Mouse (Mus musculus) spleen, postnatal 36 days (tissue): ENCODE results near the gene Six2.
A peak's percentile ranks its signal among the peaks of the same experiment; 100 is the strongest.

ENCODE experiments used
- DNase-seq, 2 experiments: peaks; one replicate each; pipeline ENCODE4 v3.0.0; 2022; ENCODE audit warnings: low spot score in 2 of 2, mixed read lengths in 1 of 2

Gene Six2

DNA sequence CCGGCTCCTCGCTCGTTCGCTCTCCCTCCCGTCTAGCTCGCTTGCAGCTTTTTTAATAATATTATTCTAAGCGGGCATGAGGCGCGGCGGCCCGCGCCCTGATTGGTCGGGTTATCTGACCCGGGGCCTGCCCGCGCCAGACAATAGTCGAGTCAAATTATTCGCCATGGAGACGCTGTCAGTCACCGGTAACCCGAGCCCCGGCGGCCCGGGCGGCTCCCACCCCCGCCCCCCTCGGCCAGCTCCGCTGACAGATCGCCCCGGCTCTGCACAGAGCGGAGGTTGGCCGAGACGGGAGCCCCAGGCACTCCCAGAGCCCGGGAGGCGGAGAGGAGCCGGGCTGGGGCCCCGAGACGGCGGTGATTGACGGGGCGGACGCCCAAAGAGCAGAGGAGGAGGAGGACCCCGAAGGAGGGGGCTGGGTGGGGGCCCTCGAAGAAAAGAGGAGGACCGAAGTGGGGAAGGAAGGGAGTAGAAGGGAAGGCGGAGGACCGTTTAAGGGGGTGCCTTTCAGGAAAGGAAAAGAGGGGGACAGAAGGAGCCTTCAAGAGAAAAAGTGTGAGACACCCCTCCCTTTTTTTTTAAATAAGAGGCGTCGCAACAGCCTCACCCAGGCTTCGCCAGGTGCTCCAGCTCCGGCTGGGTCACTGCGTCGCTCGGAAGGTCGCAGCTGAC is at the start of gene Six2:
Six2 (minus strand) TSS at position 39 of the 675 bp plus-strand sequence.
- no peak for DNase-seq

DNA sequence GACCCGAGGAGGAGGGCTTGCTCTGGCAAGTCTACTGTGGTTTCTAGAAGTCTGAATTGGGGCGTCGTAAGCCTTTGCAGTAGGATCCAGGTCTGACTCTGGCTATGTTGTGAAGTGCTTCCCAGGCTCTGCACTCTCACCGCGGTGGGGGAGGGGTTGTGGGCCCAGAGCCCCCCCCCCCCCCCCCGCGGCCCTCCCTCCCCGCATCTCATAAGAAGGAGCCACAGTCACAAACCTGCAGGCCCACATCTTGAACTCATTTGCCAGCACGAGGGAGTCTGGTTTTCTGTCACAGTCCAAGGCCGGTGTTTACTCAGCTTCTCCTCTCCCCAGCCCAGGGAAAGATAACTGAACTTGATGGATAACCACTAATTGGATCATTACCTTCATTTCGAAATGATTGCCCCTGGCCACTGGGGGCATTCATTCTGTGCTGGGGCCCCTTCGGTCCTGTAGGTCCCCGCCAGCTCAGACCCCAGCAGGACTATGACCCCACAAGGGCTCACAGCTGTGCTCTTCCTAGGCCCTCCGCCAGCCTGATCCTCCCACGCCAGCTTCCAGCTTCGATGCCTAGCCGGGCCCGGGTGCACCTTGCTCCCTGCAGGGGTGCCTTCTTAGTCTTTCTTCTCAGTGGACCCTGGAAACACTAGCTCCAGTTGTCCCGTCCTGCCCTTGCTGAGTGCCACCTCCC is 49.2 kb upstream of the Six2 start:
- no peak for DNase-seq

DNA sequence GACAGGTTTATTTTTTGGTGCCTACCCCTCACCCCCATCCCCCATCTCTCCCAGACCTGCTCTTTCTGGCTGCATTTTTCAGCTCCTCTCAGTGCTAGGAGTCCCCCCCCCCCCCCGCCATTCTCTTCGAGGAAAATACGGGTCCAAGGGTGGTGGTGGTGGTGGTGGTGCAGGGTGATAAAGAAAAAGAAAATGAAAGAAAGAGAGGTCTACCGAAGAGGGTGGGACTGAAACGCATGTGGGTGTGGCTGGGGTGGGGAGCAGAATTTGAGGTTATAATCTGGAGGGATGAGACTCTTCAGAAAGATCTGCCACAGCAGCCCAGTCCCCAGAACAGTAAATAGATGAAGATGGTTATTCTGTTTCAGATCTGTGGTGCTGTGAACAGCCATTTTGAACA is 43.3 kb upstream of the Six2 start:
- no peak for DNase-seq

DNA sequence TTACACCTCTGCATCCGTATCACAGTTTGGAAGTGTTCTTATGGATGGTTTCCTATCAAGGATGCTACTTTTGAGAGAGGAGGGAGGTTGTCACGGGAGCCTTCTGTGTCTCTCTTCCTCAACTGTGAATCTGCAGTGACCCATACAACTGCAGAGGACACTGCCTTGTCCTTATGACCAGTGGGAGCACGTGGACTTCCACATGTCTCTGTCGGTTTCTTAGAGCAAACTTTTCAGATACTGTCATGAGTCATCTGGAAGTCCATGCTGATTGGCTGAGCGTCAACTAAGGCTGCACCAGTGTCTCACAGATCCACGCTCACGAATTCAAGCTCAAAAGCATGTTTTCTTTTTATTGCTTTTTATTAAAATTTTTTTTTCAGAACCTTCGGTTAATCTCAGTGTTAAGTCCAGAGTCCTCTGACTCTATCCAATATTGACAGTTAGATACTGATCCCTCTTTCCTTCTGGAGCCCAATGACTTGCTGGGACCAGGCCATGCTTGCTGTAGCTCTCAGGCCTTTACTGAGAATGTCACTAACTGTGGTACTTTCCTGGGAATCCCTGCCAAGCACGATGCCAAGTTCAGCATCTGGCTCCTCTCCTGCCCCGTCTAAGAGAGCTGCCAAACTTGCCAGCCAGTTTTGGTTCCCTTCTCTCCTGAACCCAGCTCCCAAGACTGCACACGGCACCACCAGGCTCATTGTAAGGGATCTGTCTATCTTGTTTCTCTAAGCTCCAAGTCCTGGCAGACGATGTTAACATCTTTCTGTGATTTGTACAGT is 42.3 kb upstream of the Six2 start:
- DNase-seq, result no peak

DNA sequence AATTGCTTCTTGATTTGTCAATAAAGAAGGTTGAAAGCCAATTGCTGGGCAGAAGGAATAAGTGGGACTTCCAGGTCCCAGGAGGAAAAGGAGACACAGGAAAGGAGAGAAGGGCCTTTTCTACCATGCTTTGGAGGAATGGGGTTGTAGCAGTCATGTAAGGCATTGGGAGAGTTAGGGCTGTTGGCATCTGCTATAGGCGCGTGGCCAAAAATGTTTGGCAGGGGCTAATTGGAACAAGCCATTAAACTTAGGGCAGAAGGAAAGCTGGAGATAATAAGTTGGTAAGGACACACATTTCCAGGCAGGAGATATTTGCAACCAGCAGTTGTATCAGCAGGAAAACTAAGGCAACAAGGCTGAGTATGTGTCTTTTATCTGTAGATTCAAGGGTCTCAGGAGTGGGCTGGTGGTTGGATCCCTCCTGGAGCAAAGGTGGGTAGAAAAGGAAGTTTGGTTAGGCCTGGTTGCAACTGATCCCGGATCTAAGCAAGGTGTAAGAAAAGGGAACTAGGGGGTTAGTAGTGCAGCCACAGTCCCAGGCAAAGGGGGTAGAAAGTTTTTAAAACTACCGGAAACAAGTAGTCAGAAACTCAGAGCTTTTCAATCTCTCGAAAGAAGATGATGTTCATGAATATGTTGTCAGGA is 40.1 kb upstream of the Six2 start:
- no peak for DNase-seq

DNA sequence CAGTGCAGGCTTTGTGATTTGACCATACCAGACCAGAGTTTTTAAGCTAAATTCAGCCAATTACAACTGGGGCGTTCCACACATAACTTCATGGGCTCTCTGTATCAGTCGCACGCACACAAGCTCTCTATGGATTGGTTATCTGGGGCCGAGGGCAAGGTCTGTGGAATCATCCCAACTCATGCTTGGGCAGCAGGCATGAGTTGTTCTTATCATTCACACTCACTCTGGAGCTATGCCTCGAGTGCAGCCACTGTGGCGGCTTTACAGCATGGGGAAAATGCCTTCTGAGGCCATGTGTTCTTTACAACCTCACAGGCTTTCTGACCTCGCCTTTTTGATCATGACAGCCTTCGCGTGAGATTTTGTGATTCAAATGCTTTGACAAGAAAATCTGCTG is 37.9 kb upstream of the Six2 start:
- DNase-seq, result peak in 1 of 2 experiments; percentile 11

DNA sequence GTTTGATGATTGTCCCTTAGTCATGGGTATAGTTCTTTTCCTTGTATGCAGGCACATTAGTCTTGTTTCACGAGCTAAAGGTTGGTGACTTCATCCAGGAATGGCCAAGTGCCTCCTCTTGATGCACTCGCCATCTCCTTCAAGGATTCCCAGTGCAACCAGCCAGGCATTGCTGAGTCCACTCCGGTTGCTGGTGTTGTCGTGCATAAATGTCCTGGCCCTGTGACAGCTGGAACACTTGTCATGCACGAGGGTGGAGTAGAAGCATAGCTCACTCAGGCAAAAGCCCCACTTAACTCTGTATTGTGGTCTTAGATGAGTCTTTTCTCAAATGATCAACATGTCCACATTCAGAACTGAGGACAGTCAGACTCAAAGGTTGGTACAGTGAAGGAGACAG is 35.1 kb upstream of the Six2 start:
- no peak for DNase-seq

DNA sequence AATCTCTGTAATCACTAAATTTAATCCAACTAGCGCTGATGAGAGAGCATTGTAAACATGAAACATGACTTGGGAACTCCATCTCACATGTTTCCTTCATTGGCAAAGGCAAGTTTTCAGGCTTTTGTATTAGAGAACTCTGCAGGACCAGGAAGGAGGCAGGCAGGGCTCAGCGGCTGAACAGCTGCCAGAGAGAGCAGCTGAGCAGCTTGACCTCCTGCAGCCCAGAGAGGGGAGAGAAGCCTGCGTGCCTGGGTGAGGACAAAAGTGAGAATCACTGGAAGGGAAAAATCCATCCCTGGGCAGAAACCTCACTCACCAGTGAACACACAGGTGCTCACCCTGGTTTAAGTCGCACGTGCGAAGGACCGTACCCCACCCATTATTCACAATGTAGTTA is 29.2 kb upstream of the Six2 start:
- DNase-seq, result no peak

DNA sequence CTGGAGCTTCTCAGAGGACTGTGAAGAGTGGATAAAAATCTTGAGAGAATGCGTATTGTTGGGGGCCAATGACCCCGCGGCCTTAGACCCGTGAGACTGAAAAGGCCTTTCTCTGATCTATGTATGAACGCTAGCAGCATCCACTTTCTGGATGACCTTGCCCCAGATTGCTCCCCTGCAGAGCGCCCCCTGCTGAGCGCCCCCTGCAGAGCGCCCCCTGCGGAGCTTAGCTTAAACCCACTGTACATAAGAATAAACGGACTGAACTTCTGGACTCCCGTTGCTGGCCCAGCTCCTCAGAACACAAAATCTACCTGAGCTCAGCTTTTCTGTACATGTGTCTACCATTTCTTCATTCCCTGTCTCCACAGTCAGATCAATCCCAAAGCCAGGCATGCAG is 27.7 kb upstream of the Six2 start:
- DNase-seq, result no peak

DNA sequence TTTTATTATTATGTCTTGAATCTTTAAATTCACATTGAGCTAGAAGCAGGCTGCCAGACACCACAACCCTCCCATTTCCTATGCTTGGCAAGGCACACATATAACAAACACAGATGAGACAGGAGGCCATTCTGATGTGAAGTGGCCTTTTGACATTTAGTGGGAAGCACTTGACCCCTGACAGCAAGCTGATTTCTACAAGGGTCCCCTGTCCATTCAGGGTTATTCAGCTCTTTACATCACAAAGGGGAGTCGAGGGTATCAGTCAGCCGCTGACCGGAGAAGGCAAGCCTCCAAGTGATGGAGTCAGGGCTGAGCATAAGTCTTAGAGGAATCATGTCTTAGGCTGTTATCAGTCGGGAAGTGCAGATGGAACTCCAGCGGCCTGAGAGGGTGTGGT is 26.3 kb upstream of the Six2 start:
- DNase-seq, result no peak

DNA sequence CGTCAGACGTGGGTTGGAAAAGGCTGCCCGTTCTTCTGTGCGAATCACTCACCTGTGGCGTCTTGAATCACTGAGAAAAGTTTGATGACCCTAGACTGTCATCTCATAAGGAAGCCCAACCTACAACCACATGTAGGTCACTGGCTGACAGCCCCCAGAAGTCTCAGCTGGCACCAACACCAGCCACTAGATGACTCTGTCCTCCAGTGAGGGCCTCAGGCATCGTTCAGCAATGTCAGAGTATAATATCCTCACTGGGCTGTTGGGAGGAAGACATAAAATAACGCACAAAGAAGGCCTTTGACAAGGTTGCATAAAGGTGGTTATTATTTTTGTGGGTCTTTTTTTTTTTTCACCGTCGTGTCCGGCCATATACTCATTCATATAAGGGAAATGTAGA is 24.8 kb upstream of the Six2 start:
- no peak for DNase-seq

DNA sequence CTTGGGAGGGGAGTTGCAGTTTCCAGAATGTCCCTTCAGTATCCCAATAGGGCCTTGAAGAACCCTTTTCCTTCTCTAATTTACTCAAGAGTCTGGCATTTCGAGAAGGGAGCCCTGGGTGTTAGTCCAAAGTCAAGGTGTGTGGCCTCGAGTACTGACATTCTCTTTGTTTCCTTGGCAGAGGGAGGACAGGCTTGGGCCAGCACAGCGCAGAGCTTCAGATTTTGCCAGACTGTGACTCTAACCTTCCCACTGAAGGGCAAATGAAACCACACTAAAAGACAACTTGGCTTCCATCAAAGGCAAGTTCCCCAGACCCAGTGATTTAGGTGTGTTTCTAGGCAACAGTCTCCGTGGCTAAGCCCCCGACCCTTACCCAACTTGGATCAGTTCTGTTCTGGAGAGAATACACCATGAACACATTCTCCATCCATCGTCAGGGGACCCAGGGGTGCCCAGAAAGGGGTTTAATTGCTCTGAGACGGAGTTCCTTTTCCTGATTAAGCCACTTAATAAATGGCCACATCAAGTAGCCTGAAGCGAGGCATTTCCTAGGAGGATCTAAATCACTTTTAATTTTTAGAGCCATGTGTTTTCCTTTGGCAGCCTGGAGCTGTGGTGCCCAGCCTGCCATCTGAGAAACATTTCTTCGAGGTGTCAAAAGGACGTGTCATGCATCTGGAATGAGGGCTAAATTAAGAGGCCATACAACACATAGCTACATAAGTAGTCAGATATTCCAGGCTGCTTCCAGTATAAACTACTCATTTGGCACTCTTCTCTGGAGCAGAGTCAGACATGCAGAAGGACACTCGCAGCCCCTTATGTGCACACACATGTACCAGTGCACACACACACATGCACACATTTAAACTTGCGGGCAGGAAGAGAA is 16.5 kb upstream of the Six2 start:
- no peak for DNase-seq

DNA sequence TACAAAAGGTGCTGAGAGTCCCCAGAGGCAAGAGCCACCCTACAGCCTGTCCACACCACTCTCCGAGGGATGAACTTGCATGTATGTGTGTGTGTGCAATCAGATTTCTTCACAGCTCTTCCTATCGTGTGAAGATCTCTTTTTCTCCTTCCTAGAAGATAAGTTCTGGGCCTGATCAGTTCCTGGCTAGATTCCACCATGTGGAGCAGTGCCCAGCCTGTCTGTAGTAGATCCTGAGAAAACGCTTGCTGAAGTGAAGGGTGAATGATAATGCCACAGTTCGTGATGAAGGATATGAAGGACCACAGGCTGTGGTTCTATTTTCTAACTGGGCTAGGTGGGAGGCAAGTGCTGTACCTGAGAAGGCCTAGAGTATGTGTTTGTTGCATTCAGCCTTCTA is 12.0 kb upstream of the Six2 start:
- no peak for DNase-seq

DNA sequence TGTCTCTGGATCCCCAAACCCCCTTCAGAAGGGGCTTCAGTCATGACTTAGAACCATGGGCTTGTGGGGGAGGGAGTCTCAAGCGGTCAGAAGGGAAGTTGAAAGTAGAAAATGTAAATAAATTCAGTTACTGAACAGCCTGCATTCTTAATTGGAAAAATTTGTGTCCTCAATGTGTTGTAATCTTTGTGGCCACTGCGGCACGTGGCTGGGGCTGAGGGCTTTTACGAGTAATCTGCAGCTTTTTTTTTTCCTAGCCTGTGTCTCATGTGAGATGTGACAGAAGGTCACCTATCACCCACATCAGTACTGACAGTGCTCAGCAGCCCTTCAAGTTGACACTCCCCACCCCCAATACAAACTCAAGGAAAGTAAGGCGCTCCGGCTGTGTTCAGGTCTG is 10.6 kb upstream of the Six2 start:
- no peak for DNase-seq

DNA sequence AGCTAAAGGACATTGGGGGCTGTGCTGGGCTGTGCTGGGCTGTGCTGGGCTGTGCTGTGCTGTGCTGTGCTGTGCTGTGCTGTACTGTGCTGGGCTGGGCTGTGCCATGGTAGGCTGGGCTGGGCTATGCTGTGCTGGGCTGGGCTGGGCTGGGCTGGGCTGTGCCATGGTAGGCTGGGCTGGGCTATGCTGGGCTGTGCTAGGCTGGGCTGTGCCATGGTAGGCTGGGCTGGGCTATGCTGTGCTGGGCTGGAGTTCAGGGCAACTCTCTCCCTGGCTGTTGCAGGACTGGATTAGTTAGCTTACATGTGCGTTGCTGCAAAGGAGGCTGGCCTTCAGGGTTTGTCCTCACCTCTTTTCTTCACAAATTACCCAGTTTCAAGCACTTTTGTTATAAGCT is 9.9 kb upstream of the Six2 start:
- DNase-seq, result no peak

DNA sequence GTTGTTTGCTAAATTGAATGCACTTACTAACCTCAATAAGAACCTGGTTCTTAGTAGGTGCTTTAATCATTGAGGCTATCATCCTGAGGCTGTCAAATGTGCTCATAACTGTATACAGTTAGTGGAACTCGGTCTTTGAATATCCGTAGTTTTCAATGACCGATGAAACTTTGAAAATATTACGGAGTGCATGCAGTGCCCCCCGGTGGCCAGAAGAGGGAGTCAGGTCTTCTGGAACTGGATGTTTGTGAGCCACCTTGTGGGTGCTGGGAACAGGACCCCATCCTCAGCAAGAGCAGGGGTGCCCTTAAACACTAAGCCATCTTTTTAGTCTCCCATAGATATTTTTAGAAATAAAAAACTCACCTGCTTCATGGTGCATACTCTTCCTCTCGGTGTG is 6.4 kb upstream of the Six2 start:
- no peak for DNase-seq

DNA sequence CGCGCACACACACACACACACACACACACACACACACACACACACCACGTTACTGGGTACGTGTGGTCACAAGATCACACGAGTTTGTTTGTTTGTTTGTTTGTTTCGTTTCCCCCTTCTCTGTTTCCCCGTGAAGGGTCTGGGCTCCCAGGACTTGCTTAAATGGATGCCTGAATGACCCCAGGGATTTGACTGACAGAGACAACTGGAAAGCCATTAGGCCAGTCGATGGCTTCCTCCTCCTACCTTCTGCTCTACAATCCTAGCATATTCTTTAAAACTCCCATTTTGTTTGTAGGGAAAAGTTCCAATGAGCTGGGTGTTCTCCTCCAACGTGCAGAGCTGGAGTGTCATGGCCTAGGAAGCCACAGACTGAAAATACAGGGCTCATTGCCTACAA is 5.0 kb upstream of the Six2 start:
- DNase-seq, result no peak

DNA sequence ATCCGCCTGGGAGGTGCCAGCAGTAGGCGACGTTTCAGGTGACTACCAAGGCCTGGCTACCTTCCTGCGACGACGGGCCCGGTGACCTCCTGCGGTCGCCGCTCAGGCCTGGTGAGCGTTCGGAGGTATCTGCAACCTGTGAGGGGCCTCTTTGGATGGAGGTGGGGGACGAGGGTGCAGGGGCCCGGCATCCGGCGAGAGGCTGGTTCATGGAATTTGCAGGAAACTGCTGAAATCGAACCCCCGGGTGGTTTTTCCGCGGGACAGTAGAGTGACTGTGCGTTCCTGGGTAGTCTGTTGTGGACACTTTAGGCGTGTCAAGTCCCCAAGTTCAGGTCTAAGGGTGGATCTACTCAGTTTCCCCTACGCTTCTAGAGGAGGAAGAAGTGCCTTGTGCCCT is 4.5 kb upstream of the Six2 start:
- DNase-seq, result no peak

DNA sequence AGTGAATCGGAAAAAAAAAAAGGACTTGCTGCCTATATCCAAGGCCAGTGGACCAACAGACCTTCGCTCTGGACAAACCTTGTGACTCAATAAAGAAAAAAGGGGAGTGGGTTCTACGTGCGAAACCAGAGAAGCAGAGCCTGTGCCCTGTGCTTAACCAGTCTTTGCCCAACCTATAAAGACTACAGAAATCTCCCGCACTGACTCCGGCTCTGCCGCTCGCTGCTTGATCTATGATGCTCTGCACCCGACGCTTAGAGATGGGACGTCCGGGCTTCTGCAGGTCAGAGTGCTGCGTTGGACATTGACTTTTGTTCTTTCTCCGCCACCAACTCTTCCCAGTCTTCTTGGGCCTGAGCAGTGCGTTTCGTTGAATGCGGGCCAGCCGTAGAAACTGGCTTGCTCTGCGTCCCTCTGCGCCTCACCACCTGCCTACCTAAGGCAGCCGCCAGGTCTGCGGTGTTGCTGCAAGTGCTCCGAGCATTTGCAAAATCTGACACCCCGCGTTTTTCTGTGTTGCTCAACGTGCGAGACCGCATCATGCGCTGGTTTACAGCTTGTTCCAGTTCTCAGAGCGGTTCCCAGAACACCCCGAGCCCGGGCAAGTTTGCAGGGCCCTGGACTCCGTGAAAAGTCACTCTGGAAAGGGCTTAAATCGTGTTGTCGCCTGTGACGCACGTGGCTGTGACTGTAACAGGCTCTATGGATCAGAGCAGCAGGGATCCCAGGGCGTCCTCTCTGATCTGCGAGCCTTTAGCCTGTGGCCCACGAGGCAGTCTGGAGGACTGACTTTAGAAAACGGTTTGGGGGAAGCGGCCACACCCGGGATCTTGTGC is 3.8 kb upstream of the Six2 start:
- no peak for DNase-seq

DNA sequence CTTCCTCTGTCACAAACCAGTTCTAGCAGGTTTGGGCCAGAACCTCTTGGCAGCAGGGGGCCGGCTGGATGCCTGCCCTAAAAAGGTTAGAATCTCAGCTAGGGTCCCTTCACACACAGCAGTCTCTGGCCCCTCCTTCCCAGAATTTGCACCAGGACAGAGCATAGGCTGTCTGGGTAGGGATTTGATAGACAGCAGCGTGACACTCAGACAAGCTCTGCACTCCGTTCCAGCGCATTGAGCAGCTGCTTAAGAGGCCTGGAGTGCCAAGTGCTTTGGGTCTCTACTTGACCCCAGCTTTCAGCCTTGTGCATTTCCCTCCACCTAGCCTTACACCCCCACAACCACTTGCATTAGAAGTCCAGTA is 2.9 kb upstream of the Six2 start:
- DNase-seq, result no peak
